Mouse (Mus musculus): ENCODE measurements around the gene Prdm10. TPM values are rescaled to one million over a fixed set of nuclear protein-coding genes. Genes with fewer than 3 reads are reported as not detected.

The Prdm10 gene
- polyA plus RNA-seq, 1 experiment from 2014 or later: 4.9 TPM

DNA sequence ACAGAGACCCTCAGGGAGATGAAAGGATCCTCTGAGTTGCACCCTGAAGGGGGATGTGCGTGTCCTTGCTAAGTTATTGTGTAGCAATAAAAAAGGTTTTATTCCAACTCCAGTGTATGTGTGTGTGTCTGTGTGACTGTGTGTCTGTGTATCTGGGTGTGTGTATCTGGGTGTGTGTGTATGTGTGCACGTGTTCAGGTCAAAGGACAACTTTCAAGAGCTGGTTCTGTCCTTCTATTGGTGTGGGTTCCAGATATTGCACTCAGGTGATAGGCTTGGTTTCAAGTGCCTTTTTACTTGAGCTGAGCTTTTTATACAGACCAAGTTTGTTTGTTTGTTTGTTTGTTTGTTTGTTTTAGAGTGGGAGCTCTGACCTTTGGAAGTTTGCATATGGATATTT is 12.9 kb downstream of the Prdm10 start:
- no peak overlapping the region for H3K4me2 ChIP-seq
- no peak for ATAC-seq (replicated peaks; ENCODE audit: low FRiP score)
- WGBS: 78% methylated on average over 2 of the region's 2 CpGs

DNA sequence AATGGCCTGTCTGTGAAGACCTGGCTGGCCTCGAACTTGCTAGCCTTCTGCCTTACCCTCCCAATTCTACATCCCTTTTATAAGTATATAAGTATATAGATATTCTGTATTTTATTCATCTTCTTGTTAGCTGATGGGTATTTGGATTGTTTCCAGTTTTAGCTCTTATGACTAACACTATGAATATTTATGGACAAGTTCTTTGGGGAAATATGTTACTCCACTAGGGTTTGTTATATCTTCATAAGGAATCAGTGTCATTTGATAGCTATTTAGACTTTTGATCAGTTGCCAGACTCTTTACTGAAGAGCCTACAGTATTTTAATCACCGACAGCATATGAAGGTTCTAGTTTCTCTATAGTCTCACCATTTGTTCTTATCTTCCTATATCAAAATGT is 15.0 kb downstream of the Prdm10 start:
- H3K4me3 ChIP-seq (replicated peaks): no peak overlapping the region
- ATAC-seq (replicated peaks; ENCODE audit: low FRiP score): no peak
- peaks cover 2% of the 10 kb centered on the region; the same call in 1 of the 2 replicates for H3K4me1 ChIP-seq
- H3K4me2 ChIP-seq: no peak overlapping the region
- no peak overlapping the region for H3K27ac ChIP-seq
- no peaks in the 10 kb centered on the region for H3K9me3 ChIP-seq (replicated peaks)
- no peak overlapping the region for H3K9ac ChIP-seq
- 78% methylated on average over 2 of the region's 2 CpGs for WGBS
- no peaks in the 10 kb centered on the region for H3K27me3 ChIP-seq
- no peaks in the 10 kb centered on the region for H3K36me3 ChIP-seq

More for the DNA sequence above, 12.9 kb downstream of the Prdm10 start:
- H3K4me1 ChIP-seq: peaks cover 2% of the 10 kb centered on the region; the same call in 1 of the 2 replicates
- no peak overlapping the region for H3K9ac ChIP-seq
- no peak overlapping the region for H3K4me3 ChIP-seq (replicated peaks)
- no peaks in the 10 kb centered on the region for H3K36me3 ChIP-seq
- H3K27ac ChIP-seq: no peak overlapping the region
- H3K27me3 ChIP-seq: no peaks in the 10 kb centered on the region
- no peaks in the 10 kb centered on the region for H3K9me3 ChIP-seq (replicated peaks)

- no peaks in the 10 kb centered on the region for H3K9me3 ChIP-seq (replicated peaks)
- H3K9ac ChIP-seq: no peak overlapping the region
- no peak overlapping the region for H3K4me3 ChIP-seq (replicated peaks)
- peaks cover 2% of the 10 kb centered on the region; the same call in 1 of the 2 replicates for H3K4me1 ChIP-seq
- no peak for ATAC-seq (replicated peaks; ENCODE audit: low FRiP score)
- H3K4me2 ChIP-seq: no peak overlapping the region
- no peak overlapping the region for H3K27ac ChIP-seq
- 93% methylated on average over 3 of the region's 3 CpGs for WGBS
- no peaks in the 10 kb centered on the region for H3K27me3 ChIP-seq
- no peaks in the 10 kb centered on the region for H3K36me3 ChIP-seq
Measured at GRCm38 (mm10) chr9:31296293-31296692, 16.0 kb downstream of the Prdm10 start.

DNA sequence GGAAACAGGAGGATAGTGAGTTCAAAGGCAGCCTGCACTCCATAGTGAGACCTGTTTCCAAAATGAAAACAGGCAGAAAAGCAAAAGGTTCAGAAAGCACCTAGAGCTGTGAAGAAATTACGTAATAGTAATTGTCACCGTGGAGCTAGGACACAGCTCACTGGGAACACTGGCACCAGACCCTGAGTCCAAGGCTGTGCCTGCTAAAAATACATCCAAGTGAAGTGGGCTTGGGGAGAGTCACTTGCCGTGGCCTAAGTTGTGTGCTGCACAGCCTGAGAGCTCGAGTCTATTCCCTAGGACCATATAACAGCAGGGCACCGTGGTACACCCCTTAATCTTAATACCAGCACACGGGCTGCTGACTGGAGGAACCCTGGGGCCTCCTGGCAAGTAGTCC is 18.4 kb downstream of the Prdm10 start:
- no peak overlapping the region for H3K9ac ChIP-seq
- H3K36me3 ChIP-seq: no peaks in the 10 kb centered on the region
- H3K4me3 ChIP-seq (replicated peaks): no peak overlapping the region
- H3K4me1 ChIP-seq: no peaks in the 10 kb centered on the region
- H3K4me2 ChIP-seq: no peak overlapping the region
- H3K9me3 ChIP-seq (replicated peaks): no peaks in the 10 kb centered on the region
- H3K27me3 ChIP-seq: no peaks in the 10 kb centered on the region
- no peak for ATAC-seq (replicated peaks; ENCODE audit: low FRiP score)
- 60% methylated on average over 6 of the region's 6 CpGs for WGBS
- H3K27ac ChIP-seq: no peak overlapping the region

DNA sequence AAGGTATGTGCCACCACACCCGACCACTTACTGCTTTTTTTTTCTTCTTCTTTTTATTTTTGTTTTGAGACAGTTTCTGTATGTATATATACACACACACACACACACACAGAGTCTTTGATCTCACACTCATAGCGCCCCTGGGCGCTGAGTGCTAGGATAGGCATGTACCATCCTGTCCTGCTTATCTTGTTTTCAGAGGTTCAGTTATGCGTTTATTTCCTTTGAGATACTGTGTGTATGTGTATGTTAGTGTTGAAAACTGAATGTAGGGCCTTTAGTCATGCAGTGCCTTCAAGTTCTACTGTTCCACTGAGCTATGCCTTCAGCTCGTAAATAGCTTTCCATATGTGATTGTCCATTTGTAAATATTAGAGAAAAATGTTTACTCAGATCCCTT is 20.2 kb downstream of the Prdm10 start:
- ATAC-seq (replicated peaks; ENCODE audit: low FRiP score): no peak
- H3K27me3 ChIP-seq: no peaks in the 10 kb centered on the region
- H3K4me2 ChIP-seq: no peak overlapping the region
- no peaks in the 10 kb centered on the region for H3K9me3 ChIP-seq (replicated peaks)
- no peaks in the 10 kb centered on the region for H3K36me3 ChIP-seq
- WGBS: 91% methylated on average over 5 of the region's 5 CpGs
- no peak overlapping the region for H3K27ac ChIP-seq
- H3K9ac ChIP-seq: no peak overlapping the region
- no peak overlapping the region for H3K4me3 ChIP-seq (replicated peaks)
- no peaks in the 10 kb centered on the region for H3K4me1 ChIP-seq

DNA sequence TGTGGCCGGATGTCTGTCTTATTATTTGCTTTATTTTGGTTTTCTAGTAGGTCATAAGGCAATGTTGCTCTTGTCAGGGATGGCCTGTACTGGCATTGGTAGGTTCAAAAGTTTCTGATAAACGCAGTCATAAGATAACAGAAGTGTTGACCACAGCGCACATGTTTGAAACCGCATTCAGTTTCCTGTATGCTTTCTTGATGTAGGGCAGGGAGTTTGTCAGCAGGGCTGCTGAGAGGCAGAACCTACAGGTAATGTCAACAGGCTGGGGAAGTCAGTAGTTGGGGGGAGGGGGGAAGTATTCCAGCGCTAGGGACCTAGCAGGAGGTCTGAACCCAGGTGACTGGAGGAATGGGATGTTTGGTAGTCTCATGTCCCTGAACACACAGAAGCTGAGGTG is 20.8 kb downstream of the Prdm10 start:
- no peaks in the 10 kb centered on the region for H3K36me3 ChIP-seq
- no peak overlapping the region for H3K9ac ChIP-seq
- H3K4me2 ChIP-seq: no peak overlapping the region
- 80% methylated on average over 5 of the region's 5 CpGs for WGBS
- no peak overlapping the region for H3K4me3 ChIP-seq (replicated peaks)
- no peak for ATAC-seq (replicated peaks; ENCODE audit: low FRiP score)
- H3K9me3 ChIP-seq (replicated peaks): no peaks in the 10 kb centered on the region
- no peaks in the 10 kb centered on the region for H3K4me1 ChIP-seq
- no peak overlapping the region for H3K27ac ChIP-seq
- H3K27me3 ChIP-seq: no peaks in the 10 kb centered on the region

DNA sequence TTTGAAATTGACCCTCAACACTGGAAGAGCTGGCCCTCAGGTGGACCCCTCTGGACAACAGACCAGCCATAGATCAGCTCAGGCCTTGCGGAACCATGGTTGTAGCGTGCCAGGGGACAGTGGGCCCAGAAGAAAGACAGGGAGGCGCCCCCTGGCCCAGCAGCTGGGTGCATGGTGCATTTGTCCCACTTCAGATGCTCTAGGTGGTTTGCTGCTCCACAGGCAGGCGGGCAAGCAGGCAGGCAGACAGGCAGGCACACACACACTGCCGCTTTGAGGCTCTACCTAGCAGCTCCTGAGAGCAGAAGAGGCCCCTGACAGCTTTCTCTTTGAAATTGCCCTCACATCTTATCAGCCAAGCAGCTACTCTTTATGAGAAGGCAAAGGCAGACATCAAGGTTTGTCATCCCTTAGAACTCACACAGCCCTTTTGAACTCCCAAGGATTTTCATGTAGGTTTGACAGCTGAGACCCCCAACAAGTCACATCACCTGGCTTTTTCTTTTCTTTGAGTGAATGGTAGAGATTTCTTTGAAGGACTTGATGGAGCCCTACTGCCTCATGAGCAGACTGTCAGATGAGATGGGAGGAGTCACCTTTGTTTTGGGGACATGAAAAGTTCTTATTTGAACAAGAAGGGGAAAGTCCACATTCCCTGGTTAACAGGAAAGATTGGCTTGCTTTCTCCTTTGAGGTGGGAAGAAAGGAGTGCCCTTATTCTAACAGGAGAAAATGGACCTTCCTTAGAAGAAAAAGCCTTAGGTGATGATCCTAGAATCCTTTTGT is 21.4 kb downstream of the Prdm10 start:
- H3K4me3 ChIP-seq (replicated peaks): no peak overlapping the region
- H3K4me1 ChIP-seq: no peaks in the 10 kb centered on the region
- H3K27ac ChIP-seq: no peak overlapping the region
- H3K27me3 ChIP-seq: no peaks in the 10 kb centered on the region
- no peaks in the 10 kb centered on the region for H3K36me3 ChIP-seq
- ATAC-seq (replicated peaks; ENCODE audit: low FRiP score): no peak
- H3K4me2 ChIP-seq: no peak overlapping the region
- 84% methylated on average over 5 of the region's 5 CpGs for WGBS
- no peaks in the 10 kb centered on the region for H3K9me3 ChIP-seq (replicated peaks)
- no peak overlapping the region for H3K9ac ChIP-seq

GRCm38 (mm10) chr9:31304358-31304757 is 24.0 kb downstream of the Prdm10 start:
- Histone ChIP-seq H3K9me3 (replicated peaks) (no peaks in the 10 kb centered on the region), H3K36me3 (no peaks in the 10 kb centered on the region), H3K4me3 (replicated peaks) (no peak overlapping the region), H3K27me3 (no peaks in the 10 kb centered on the region), H3K27ac (no peak overlapping the region), H3K9ac (no peak overlapping the region), H3K4me2 (no peak overlapping the region), H3K4me1 (no peaks in the 10 kb centered on the region)
- no peak for ATAC-seq (replicated peaks; ENCODE audit: low FRiP score)
- 74% methylated on average over 3 of the region's 3 CpGs for WGBS

- Histone ChIP-seq H3K9me3 (replicated peaks) (no peaks in the 10 kb centered on the region), H3K27me3 (no peaks in the 10 kb centered on the region), H3K36me3 (no peaks in the 10 kb centered on the region), H3K4me2 (no peak overlapping the region), H3K9ac (no peak overlapping the region), H3K4me3 (replicated peaks) (no peak overlapping the region), H3K27ac (no peak overlapping the region), H3K4me1 (no peaks in the 10 kb centered on the region)
- ATAC-seq (replicated peaks; ENCODE audit: low FRiP score): no peak
- WGBS: 88% methylated on average over 5 of the region's 5 CpGs
Measured at GRCm38 (mm10) chr9:31305117-31305516, 24.8 kb downstream of the Prdm10 start.

- no peak overlapping the region for H3K4me3 ChIP-seq (replicated peaks)
- no peak for ATAC-seq (replicated peaks; ENCODE audit: low FRiP score)
- WGBS: 91% methylated on average over 3 of the region's 3 CpGs
- no peaks in the 10 kb centered on the region for H3K4me1 ChIP-seq
- H3K27ac ChIP-seq: no peak overlapping the region
- no peaks in the 10 kb centered on the region for H3K36me3 ChIP-seq
- no peaks in the 10 kb centered on the region for H3K9me3 ChIP-seq (replicated peaks)
- no peak overlapping the region for H3K4me2 ChIP-seq
- H3K27me3 ChIP-seq: no peaks in the 10 kb centered on the region
- H3K9ac ChIP-seq: no peak overlapping the region
Measured at GRCm38 (mm10) chr9:31305807-31306206, 25.5 kb downstream of the Prdm10 start.

DNA sequence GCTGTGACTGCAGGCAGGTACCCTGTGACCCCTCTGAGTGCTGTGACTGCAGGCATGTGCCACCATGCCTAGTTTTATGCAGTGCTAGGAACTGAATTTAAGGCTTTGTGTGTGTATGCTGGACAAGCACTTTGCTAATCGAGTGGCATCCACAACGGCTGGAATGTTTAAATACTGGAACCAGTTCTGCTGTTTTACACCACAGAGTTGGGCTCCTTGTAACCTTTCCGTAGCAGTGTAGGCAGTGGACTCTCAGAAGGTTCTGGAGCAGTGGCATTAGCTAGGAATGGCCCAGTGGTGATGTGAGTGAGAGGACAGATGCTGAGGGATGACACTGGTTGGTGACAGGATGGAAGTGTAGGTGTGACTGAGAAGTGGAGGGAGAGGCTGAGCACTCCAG is 26.9 kb downstream of the Prdm10 start:
- Histone ChIP-seq H3K27me3 (no peaks in the 10 kb centered on the region), H3K9ac (no peak overlapping the region), H3K4me2 (no peak overlapping the region), H3K9me3 (replicated peaks) (no peaks in the 10 kb centered on the region), H3K36me3 (no peaks in the 10 kb centered on the region), H3K27ac (no peak overlapping the region), H3K4me1 (no peaks in the 10 kb centered on the region), H3K4me3 (replicated peaks) (no peak overlapping the region)
- no peak for ATAC-seq (replicated peaks; ENCODE audit: low FRiP score)
- WGBS: 87% methylated on average over 3 of the region's 3 CpGs

GRCm38 (mm10) chr9:31309041-31309440 is 28.7 kb downstream of the Prdm10 start:
- H3K4me2 ChIP-seq: no peak overlapping the region
- H3K4me3 ChIP-seq (replicated peaks): no peak overlapping the region
- ATAC-seq (replicated peaks; ENCODE audit: low FRiP score): no peak
- no peaks in the 10 kb centered on the region for H3K27me3 ChIP-seq
- 0 out of 2 replicates have a peak, but pooled peaks cover 2% of the 10 kb centered on the region for H3K4me1 ChIP-seq
- 62% methylated on average over 5 of the region's 5 CpGs for WGBS
- no peaks in the 10 kb centered on the region for H3K9me3 ChIP-seq (replicated peaks)
- H3K36me3 ChIP-seq: no peaks in the 10 kb centered on the region
- no peak overlapping the region for H3K9ac ChIP-seq
- no peak overlapping the region for H3K27ac ChIP-seq

- no peak overlapping the region for H3K4me3 ChIP-seq (replicated peaks)
- H3K4me2 ChIP-seq: no peak overlapping the region
- no peaks in the 10 kb centered on the region for H3K27me3 ChIP-seq
- no peak for ATAC-seq (replicated peaks; ENCODE audit: low FRiP score)
- H3K9me3 ChIP-seq (replicated peaks): no peaks in the 10 kb centered on the region
- WGBS: 90% methylated on average over 4 of the region's 4 CpGs
- H3K36me3 ChIP-seq: no peaks in the 10 kb centered on the region
- H3K4me1 ChIP-seq: peaks cover 10% of the 10 kb centered on the region
- H3K27ac ChIP-seq: no peak overlapping the region
- H3K9ac ChIP-seq: no peak overlapping the region
Measured at GRCm38 (mm10) chr9:31310662-31311061, 30.3 kb downstream of the Prdm10 start.
